Mouse (Mus musculus): ENCODE data around the gene Ctnnd1.
"Not testable (repeated sequence)": the region's sequence is repeated elsewhere in the genome, so short reads cannot be mapped to it uniquely, and the experiment has no call there.

Gene Ctnnd1

DNA sequence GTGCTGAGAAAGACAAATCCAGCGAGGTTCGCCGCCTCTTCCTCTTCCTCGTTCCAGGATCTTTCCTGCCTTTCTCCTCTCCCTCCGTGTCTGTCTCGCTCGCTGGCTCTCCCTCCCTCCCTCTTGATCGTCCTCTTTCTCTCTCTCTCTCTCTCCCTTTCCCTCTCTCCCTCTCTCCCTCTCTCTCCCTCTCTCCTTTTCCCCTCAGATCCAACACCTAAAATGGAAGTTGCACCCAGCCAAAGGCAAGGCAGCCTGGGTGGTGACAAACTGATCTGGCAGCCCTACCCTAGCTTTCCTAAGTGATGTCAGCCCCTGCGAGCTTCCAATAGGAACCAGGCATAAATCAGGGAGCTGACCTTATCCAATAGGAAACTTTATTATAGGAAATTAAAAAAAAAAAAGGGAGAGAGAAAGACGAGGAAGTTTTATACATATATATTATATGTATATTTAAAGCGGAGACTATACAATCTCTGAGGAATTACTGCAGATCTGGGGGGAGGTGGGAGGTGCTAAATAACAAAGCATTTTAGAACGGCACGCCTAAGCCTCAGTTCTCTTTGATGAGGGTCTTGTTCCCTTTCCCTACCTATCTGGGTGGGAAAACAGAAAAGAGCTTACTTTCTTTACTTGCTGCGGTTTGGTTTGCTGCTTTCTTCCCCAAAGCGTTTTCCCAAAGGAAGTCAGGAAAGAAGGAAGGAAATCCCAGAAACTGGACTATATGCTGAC is at the start of gene Ctnnd1:
Gene Ctnnd1, minus strand, starts transcription at position 302 of the 732 bp plus-strand sequence.
- DNase-seq: peak; percentile 92

- no peak for DNase-seq
These were observed 44.6 kb upstream of the Ctnnd1 start for GRCm38 (mm10) chr2:84695007-84695695.

- DNase-seq: no peak
These were observed 39.5 kb upstream of the Ctnnd1 start for GRCm38 (mm10) chr2:84690050-84690449.

DNA sequence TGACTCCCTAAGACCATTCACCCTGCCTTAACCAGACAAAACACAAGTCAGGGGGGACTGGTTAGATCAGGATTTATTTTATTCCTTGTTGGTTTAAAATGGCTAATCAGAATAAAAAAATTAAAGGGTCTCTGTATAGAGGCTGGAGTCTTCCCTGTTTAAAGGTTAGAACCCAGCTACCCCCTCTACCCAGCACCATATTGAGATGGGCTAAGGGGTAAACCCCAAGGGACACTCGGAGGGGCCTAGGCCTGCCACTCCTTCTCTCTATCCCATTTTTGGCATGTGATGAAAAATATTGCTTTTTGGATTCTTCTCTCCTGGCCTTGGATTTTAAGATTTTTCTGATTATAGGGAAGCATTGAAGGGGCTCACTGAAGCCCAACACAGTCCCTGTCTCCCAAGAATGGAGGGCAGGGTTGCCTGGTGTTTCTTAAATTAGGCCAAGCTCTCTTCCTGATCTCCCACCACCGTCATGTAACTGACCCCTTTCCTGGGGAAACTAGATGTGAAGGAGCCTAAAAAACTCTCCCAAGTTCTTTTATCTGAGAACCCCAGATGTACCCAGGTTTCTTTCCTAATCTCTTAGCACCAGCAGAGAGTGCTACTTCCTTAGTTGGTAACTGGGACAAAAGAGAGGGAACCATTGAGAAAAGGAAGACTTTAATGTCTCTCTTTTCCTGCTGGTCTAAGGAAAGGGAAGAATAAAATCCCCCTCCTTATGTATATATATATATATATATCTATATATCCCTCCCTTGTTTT is 37.7 kb upstream of the Ctnnd1 start:
- DNase-seq: no peak

GRCm38 (mm10) chr2:84682605-84683183 is 32.1 kb upstream of the Ctnnd1 start:
- no peak for DNase-seq

DNA sequence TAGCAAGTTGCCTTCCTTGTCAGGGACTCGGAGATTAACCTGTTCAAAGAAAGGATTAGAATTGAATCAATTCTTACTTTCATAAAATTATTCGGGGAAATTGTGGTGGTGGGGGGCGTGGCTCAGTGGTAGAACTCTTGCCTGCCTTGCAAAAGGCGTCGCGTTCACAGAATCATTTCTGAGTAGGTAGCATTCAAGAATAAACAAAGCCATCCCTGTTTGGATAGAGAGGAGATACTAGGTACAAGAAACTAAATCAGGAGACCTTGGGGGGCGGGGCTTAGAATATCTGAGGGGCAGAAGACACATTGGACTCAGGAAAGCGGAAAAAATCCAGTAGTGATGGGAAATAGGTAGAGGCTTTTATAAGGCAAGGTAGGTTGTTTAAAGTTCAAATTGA is 28.5 kb upstream of the Ctnnd1 start, which contains the start of gene Tmx2:
Gene Tmx2, minus strand, starts transcription at position 125 of the 400 bp plus-strand sequence.
- no peak for DNase-seq

DNA sequence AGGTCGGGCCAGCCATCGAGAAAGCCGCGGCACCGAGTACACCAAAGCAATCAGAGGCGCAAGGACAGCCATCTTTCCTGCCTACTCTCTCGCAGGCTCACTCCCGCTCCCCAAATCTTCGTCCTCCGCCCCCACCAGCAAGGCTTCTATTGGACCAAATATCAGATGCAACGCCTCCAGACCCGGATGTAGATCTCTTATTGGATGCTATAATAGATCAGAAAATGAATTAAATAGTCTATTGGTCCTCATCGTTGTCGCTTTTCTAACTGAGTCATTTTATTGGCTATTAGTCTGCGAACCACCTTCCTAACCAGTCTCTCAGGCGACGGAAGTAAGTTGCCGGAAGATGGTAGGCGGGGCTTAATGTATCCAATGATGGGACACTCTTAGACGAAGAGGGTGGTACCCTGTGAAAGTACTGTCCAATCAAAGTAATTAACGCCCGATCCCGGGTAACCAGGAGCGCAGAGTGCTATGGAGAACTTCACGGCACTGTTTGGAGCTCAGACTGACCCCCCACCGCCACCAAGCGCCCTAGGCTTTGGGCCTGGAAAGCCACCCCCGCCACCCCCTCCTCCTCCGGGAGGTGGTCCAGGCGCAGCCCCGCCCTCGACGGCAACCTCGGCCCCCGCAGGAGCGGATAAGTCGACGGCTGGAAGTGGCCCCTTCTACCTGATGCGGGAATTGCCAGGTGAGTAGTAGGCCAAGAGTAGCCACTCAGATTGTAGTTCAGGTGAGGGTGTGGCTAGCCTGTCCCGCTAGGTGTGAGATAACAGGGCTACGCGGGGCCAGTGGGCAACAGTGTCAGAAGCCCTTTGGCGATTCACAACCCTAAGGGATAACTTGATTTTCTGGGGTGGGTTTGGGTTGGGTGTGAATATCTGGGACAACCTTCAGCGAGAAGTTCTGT is 27.7 kb upstream of the Ctnnd1 start, which contains the start of the genes Gm28635 and Med19:
Gene Gm28635, minus strand, starts transcription at position 74 of the 913 bp plus-strand sequence.
Gene Med19, plus strand, starts transcription at position 435 of the 913 bp plus-strand sequence.
- peak; percentile 97 for DNase-seq

DNA sequence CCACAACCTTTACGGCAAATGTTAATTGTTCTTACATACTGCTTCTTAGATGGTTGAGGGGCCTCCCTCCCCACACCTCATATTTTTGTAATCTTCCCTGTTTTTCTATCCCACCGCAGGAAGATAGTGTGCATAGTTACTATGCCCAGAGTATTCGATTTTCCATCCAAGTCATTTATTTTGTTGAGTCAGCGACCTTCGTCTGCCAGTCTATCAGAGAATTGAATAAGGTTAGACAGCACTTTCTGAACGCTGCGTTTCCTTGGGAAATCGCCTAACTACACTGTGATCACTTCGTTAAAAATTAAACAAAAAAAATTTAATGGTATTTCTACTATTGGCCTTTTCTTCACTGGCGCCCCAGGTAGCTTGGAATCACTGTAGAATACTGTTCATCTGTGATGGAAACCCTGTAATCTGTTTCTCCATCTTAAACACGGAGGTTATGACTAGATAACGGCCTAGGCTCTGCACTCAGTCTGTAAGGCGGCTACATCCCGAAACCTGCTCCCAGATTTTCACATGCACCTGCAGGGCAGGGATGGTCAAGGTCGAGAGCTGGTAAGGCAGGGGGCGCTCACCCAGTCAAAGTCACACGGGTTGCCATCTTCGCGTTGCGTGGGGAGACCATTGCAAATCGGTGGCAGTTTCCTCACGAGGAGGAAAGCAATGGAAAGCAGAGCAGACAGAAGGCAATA is 26.9 kb upstream of the Ctnnd1 start:
- DNase-seq: no peak

DNA sequence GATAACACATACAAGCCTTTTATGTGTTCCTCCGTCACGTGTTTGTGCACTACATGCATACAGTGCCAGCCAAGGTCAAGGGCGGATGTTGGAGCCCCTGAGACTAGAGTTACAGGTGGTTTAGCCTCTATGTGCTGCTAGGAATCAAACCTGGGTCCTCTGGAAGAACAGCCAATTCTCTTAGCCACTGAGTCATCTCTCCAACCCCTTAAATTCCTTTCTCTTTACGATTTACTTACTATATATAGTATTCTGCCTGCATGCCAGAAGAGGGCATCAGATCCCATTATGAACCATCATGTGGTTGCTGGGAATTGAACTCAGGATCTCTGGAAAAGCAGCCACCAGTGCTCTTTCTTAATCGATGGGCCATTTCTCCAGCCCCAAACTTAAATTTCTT is 21.0 kb upstream of the Ctnnd1 start:
- not testable (repeated sequence) for DNase-seq

- peak; percentile 93 for DNase-seq
These were observed 20.0 kb upstream of the Ctnnd1 start, which contains the start of gene Selenoh for GRCm38 (mm10) chr2:84670569-84670933. TSS of gene Selenoh (minus strand) at chr2:84670770.

- DNase-seq: peak; percentile 47
These were observed 19.4 kb upstream of the Ctnnd1 start for GRCm38 (mm10) chr2:84669828-84670568.

GRCm38 (mm10) chr2:84666081-84666480 is 15.5 kb upstream of the Ctnnd1 start:
- DNase-seq: peak; percentile 52

DNA sequence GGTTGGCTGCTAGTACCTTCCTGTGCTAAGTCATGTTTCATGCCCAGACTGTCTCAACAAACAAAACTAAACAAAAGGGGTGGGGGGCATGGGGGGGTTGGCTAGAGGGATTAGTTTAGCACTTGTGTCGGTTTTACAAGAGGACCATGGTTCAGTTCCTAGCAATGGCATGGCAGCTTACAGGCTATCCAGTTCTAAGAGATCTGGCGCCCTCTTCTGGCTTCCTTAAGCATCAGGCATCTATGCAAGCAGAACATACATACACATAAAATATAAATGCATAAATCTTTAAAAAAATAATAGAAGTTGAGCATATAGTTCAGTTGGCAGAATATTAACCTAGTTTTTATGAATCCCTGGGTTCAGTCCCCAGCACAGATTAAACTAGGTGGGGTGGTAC is 12.3 kb upstream of the Ctnnd1 start:
- DNase-seq: peak; percentile 60

- peak; percentile 88 for DNase-seq
These were observed 9.7 kb upstream of the Ctnnd1 start for GRCm38 (mm10) chr2:84660253-84660652.

- DNase-seq: no peak
These were observed 8.2 kb upstream of the Ctnnd1 start, which contains the start of gene Btbd18 for GRCm38 (mm10) chr2:84658806-84659205. TSS of gene Btbd18 (plus strand) at chr2:84659079.

GRCm38 (mm10) chr2:84655864-84656263 is 5.3 kb upstream of the Ctnnd1 start:
- no peak for DNase-seq

DNA sequence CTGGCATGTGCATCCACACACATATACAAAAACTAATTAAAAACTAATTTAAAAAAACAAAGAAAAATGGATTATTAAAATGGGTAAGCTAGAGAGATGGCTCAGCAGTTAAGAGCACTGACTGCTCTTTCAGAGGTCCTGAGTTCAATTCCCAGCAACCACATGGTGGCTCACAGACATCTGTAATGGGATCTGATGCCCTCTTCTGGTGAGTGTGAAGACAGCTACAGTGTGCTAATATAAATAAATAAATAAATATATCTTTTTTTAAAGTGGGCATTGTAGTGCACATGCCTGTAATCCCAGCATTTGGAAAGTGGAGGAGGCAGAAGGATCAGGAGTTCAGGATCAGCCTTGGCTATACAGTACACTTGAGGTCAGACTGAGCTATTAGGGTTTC is 2.8 kb upstream of the Ctnnd1 start:
- DNase-seq: no peak

- DNase-seq: peak; percentile 33
These were observed 891 bp downstream of the Ctnnd1 start for GRCm38 (mm10) chr2:84649674-84650073.

- DNase-seq: peak; percentile 24
These were observed 2.2 kb downstream of the Ctnnd1 start for GRCm38 (mm10) chr2:84648369-84648768.

GRCm38 (mm10) chr2:84647051-84647568 is 3.5 kb downstream of the Ctnnd1 start:
- DNase-seq: no peak

All from lung, postnatal 10 days (tissue).